Mouse (Mus musculus) liver, embryonic 14.5 days (tissue): Measurements from ENCODE around the gene Ebna1bp2. TPM values are rescaled to one million over a fixed set of nuclear protein-coding genes. Genes with fewer than 3 reads are reported as not detected.

Experiments
- ATAC-seq: fragments of 200-750 bp; cut with Nextera tagmentation; 2 replicates; pipeline ENCODE4 v1.8.0; 2017; ENCODE audit warnings: moderate number of reproducible peaks, mild to moderate bottlenecking, moderate library complexity; ENCODE audit not compliant: insufficient read depth
- DNase-seq, 3 experiments: peaks; one replicate each; pipeline ENCODE4 v3.0.0-alpha.2; 2012 to 2013; ENCODE audit warnings: low read depth in 3 of 3, low spot score in 3 of 3
- H3K27ac ChIP-seq: fragments of 300-500 bp; sonication (generic); 2 replicates; pipeline ENCODE4 v1.5.1; 2014; ENCODE audit warnings: moderate library complexity, mild to moderate bottlenecking, control low read depth, inconsistent platforms
- H3K27me3 ChIP-seq: fragments of 300-500 bp; sonication (generic); 2 replicates; pipeline ENCODE4 v1.6.1; 2014; ENCODE audit warnings: mild to moderate bottlenecking, low read length, moderate library complexity; ENCODE audit not compliant: control insufficient read depth, insufficient read depth
- H3K36me3 ChIP-seq: fragments of 300-500 bp; sonication (generic); replicated peaks from 2 replicates; pipeline ENCODE4 v1.6.1; 2014; ENCODE audit warnings: low read depth; ENCODE audit not compliant: control insufficient read depth, insufficient read depth
- H3K4me1 ChIP-seq, 2 experiments: fragments of 200-500 bp in 1 of 2; fragments of 300-500 bp in 1 of 2; sonication (generic) in 1 of 2; replicated peaks; 2 replicates each; pipeline ENCODE4 v1.6.1; 2012 to 2014; ENCODE audit warnings: antibody characterized with exemption in 1 of 2, inconsistent platforms in 1 of 2, low read length in 1 of 2; ENCODE audit not compliant: control insufficient read depth in 2 of 2, insufficient read depth in 2 of 2
- H3K4me2 ChIP-seq: fragments of 300-500 bp; sonication (generic); 2 replicates; pipeline ENCODE4 v1.6.1; 2014; ENCODE audit warnings: low read depth, mild to moderate bottlenecking, control low read depth, moderate library complexity
- H3K4me3 ChIP-seq, 2 experiments: fragments of 200-500 bp in 1 of 2; fragments of 300-500 bp in 1 of 2; sonication (generic) in 1 of 2; 2 replicates each; pipeline ENCODE4 v1.5.1; 2012 to 2014; ENCODE audit warnings: low read depth in 2 of 2, low read length in 2 of 2, mild to moderate bottlenecking in 2 of 2, control low read depth in 1 of 2, inconsistent platforms in 1 of 2, moderate library complexity in 1 of 2; ENCODE audit not compliant: insufficient read depth in 1 of 2
- H3K9ac ChIP-seq: fragments of 300-500 bp; sonication (generic); replicated peaks from 2 replicates; pipeline ENCODE4 v1.6.1; 2014; ENCODE audit warnings: mild to moderate bottlenecking, control low read depth, moderate library complexity
- H3K9me3 ChIP-seq: fragments of 300-500 bp; sonication (generic); 2 replicates; pipeline ENCODE4 v1.6.1; 2016; ENCODE audit warnings: low read length, mixed read lengths; ENCODE audit not compliant: control insufficient read depth
- CTCF ChIP-seq: IDR thresholded peaks from 2 replicates; pipeline ENCODE4 v1.5.1; 2016; ENCODE audit warnings: antibody characterized with exemption, low read depth, control low read depth
- EP300 ChIP-seq: IDR thresholded peaks from 2 replicates; pipeline ENCODE4 v1.6.1; 2016; ENCODE audit warnings: antibody characterized with exemption, low read depth
- WGBS: fragments of 180-500 bp; shearing (Covaris S2); extraction: QIAGEN DNeasy Blood & Tissue Kit; methylation state at CpG from one replicate; pipeline ENCODE4 v1.1.7; 2014; ENCODE audit not compliant: insufficient replicate concordance; 5-methylcytosine and 5-hydroxymethylcytosine counted together
- polyA plus RNA-seq, 2 experiments: library from polyadenylated mRNA; depleted of rRNA in 1 of 2; stranded (reverse) in 1 of 2; unstranded in 1 of 2; fragments of >200 nt; fragmentation: Nextera tagmentation in 1 of 2; extraction: Ambion mirVana in 1 of 2; gene quantifications; 2 replicates each; pipeline versions ENCODE4 v1.2.1 to v1.2.3; 2012 to 2014

Ebna1bp2 gene
- polyA plus RNA-seq, 2 experiments: 60.2 to 92.2 TPM

DNA sequence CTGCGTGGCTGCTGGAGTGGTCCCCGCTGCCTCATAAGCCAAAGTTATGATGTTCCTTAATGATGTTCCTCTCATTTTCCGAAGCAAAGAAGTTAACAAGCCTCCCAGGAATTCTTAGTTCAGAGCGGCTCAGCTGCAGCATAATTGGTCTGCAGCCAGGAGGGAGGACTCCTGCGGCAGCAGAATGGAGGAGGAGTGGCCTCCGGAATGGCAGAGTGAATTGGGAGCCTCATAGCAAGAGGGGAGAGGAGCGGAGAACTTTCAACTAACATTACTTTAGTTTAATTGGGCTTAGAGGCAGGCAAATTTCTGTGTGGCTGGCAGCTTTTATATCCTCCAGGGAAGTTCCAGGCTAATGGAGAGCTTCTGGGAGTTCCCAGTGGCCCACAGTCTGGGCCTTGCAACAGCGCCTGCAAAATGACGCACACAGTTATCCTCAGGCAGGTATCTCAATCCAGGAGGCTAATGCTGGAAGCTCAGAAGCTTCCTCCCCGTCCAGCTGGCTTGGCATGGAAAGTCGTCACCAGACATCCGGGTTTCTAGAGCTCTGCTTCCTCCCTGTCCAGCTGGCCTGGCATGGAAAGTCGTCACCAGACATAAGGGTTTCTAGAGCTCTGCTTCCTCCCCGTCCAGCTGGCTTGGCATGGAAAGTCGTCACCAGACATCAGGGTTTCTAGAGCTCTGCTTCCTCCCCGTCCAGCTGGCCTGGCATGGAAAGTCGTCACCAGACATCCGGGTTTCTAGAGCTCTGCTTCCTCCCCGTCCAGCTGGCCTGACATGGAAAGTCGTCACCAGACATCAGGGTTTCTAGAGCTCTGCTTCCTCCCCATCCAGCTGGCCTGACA is 22.0 kb downstream of the Ebna1bp2 start:
- no peak overlapping the region for H3K4me2 ChIP-seq
- 35% methylated on average over 20 of the region's 20 CpGs for WGBS

DNA sequence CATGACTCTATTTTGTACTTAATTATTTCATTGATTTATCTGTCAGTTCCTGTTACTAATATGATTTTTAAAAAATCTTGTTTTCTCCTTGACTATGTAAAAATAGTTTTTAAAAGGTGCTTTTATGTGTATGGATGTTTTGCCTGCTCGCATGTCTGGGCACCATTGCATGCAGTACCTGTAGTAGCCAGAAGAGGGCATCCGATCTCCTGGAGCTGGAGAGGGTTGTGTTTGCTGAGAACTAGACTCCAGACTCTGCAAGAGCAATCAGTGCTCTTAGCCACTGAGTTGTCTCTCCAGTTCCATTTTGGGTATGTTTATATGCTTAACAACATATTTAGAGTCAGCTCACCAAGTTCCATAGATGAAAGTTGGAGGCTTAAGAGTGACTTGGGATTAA is 24.6 kb downstream of the Ebna1bp2 start:
- 6% methylated on average over 2 of the region's 2 CpGs for WGBS
- no peaks in the 10 kb centered on the region for H3K27me3 ChIP-seq
- no peak overlapping the region for H3K27ac ChIP-seq
- no peak overlapping the region for H3K4me2 ChIP-seq
- no peaks in the 10 kb centered on the region for H3K4me1 ChIP-seq
- no peak overlapping the region for H3K4me3 ChIP-seq
- no peaks in the 10 kb centered on the region for H3K9me3 ChIP-seq
- DNase-seq: peak in 2 of 3 experiments; percentile 23 to 26
- no peak overlapping the region for H3K9ac ChIP-seq
- ATAC-seq: no peak
- no peaks in the 10 kb centered on the region for H3K36me3 ChIP-seq
- TF ChIP-seq CTCF (peak; percentile 88), EP300 (no peak)

More for the DNA sequence above, 22.0 kb downstream of the Ebna1bp2 start:
- H3K27me3 ChIP-seq: no peaks in the 10 kb centered on the region
- no peak overlapping the region for H3K4me3 ChIP-seq
- H3K9me3 ChIP-seq: no peaks in the 10 kb centered on the region
- DNase-seq: no peak
- no peak for ATAC-seq
- no peak overlapping the region for H3K9ac ChIP-seq
- H3K27ac ChIP-seq: no peak overlapping the region
- H3K4me1 ChIP-seq: no peaks in the 10 kb centered on the region
- no peaks in the 10 kb centered on the region for H3K36me3 ChIP-seq
- TF ChIP-seq EP300 (no peak), CTCF (no peak)

DNA sequence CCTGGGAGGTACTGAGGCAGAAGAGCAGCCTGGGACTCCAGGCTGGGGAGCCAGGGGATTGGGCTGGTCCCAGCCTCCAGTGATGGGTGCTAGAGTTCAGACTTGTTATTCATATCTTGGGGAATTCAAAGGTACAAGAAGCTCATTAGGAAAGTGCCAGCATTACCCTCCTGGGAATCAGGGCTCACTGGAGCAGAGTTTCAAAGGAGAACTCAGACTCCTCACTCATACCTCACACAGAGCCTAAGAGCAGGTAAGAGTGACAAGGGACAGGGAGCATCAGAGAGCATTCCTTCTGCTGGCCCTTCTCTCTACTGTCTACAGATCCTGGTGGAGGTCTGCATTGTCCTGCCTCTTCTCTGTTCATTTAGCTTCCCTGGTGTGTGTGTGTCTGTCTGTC is 38.1 kb downstream of the Ebna1bp2 start, which contains the start of gene Olfr62:
Gene Olfr62 (plus strand): TSS at position 301 of the 400 bp plus-strand sequence.
- Histone ChIP-seq H3K27me3 (no peaks in the 10 kb centered on the region), H3K4me2 (no peak within 1 kb of the TSS), H3K4me1 (no peaks in the 10 kb centered on the region), H3K36me3 (no peaks in the 10 kb centered on the region), H3K9ac (no peak within 1 kb of the TSS), H3K4me3 (no peak within 1 kb of the TSS), H3K27ac (no peak within 1 kb of the TSS), H3K9me3 (no peaks in the 10 kb centered on the region)
- TF ChIP-seq CTCF: no peak
- no peak for TF ChIP-seq EP300
- ATAC-seq (no peak), DNase-seq (no peak)

Other genes with a start within 250 kb of the Ebna1bp2 start
- gene Szt2, start 211.5 kb upstream of the Ebna1bp2 start, polyA plus RNA-seq (2012; rRNA removed): 5.8 and 5.9 TPM in 2 replicates
- gene Szt2, start 211.5 kb upstream of the Ebna1bp2 start, polyA plus RNA-seq (2014; fragmentation: Nextera tagmentation; extraction: Ambion mirVana): 2.2 and 2.6 TPM in 2 replicates
- 33.5 and 50.2 TPM in 2 replicates for gene Med8, start 211.5 kb upstream of the Ebna1bp2 start, polyA plus RNA-seq (2012; rRNA removed)
- 69.1 and 73.8 TPM in 2 replicates for gene Med8, start 211.5 kb upstream of the Ebna1bp2 start, polyA plus RNA-seq (2014; fragmentation: Nextera tagmentation; extraction: Ambion mirVana)
- gene Elovl1, start 192.7 kb upstream of the Ebna1bp2 start, polyA plus RNA-seq (2012; rRNA removed): 88.1 and 113 TPM in 2 replicates
- 87.1 and 88.0 TPM in 2 replicates for gene Elovl1, start 192.7 kb upstream of the Ebna1bp2 start, polyA plus RNA-seq (2014; fragmentation: Nextera tagmentation; extraction: Ambion mirVana)
- gene Cdc20, start 183.4 kb upstream of the Ebna1bp2 start, polyA plus RNA-seq (2012; rRNA removed): 99.0 and 109 TPM in 2 replicates
- 147 and 167 TPM in 2 replicates for gene Cdc20, start 183.4 kb upstream of the Ebna1bp2 start, polyA plus RNA-seq (2014; fragmentation: Nextera tagmentation; extraction: Ambion mirVana)
- 5.6 and 5.7 TPM in 2 replicates for gene Mpl, start 163.3 kb upstream of the Ebna1bp2 start, polyA plus RNA-seq (2012; rRNA removed)
- gene Mpl, start 163.3 kb upstream of the Ebna1bp2 start, polyA plus RNA-seq (2014; fragmentation: Nextera tagmentation; extraction: Ambion mirVana): 6.3 and 9.0 TPM in 2 replicates
- 5.0 and 5.3 TPM in 2 replicates for gene Tie1, start 130.7 kb upstream of the Ebna1bp2 start, polyA plus RNA-seq (2012; rRNA removed)
- 3.5 and 3.9 TPM in 2 replicates for gene Tie1, start 130.7 kb upstream of the Ebna1bp2 start, polyA plus RNA-seq (2014; fragmentation: Nextera tagmentation; extraction: Ambion mirVana)
- gene 2610528J11Rik, start 93.8 kb upstream of the Ebna1bp2 start, polyA plus RNA-seq (2012; rRNA removed): 4.8 and 6.3 TPM in 2 replicates
- gene 2610528J11Rik, start 93.8 kb upstream of the Ebna1bp2 start, polyA plus RNA-seq (2014; fragmentation: Nextera tagmentation; extraction: Ambion mirVana): 6.4 and 6.9 TPM in 2 replicates
- 1.2 and 1.3 TPM in 2 replicates for gene Tmem125, start 76.8 kb upstream of the Ebna1bp2 start, polyA plus RNA-seq (2012; rRNA removed)
- 1.0 and 1.5 TPM in 2 replicates for gene Tmem125, start 76.8 kb upstream of the Ebna1bp2 start, polyA plus RNA-seq (2014; fragmentation: Nextera tagmentation; extraction: Ambion mirVana)
- 0.12 and 0.54 TPM in 2 replicates for gene Cfap57, start within 50 bp of the Ebna1bp2 start, polyA plus RNA-seq (2012; rRNA removed)
- 0.94 and 1.3 TPM in 2 replicates for gene Cfap57, start within 50 bp of the Ebna1bp2 start, polyA plus RNA-seq (2014; fragmentation: Nextera tagmentation; extraction: Ambion mirVana)
- gene Olfr62, start 38.2 kb downstream of the Ebna1bp2 start, polyA plus RNA-seq (2012; rRNA removed): not detected in 2 replicates
- not detected in 2 replicates for gene Olfr62, start 38.2 kb downstream of the Ebna1bp2 start, polyA plus RNA-seq (2014; fragmentation: Nextera tagmentation; extraction: Ambion mirVana)
- not detected in 2 replicates for gene Olfr1342, start 72.0 kb downstream of the Ebna1bp2 start, polyA plus RNA-seq (2012; rRNA removed)
- not detected in 2 replicates for gene Olfr1342, start 72.0 kb downstream of the Ebna1bp2 start, polyA plus RNA-seq (2014; fragmentation: Nextera tagmentation; extraction: Ambion mirVana)
- not detected in 2 replicates for gene Olfr1341, start 82.7 kb downstream of the Ebna1bp2 start, polyA plus RNA-seq (2012; rRNA removed)
- gene Olfr1341, start 82.7 kb downstream of the Ebna1bp2 start, polyA plus RNA-seq (2014; fragmentation: Nextera tagmentation; extraction: Ambion mirVana): not detected in 2 replicates
- gene Olfr1340, start 99.3 kb downstream of the Ebna1bp2 start, polyA plus RNA-seq (2012; rRNA removed): not detected in 2 replicates
- not detected in 2 replicates for gene Olfr1340, start 99.3 kb downstream of the Ebna1bp2 start, polyA plus RNA-seq (2014; fragmentation: Nextera tagmentation; extraction: Ambion mirVana)
- gene Olfr1339, start 111.4 kb downstream of the Ebna1bp2 start, polyA plus RNA-seq (2012; rRNA removed): not detected in 2 replicates
- not detected in 2 replicates for gene Olfr1339, start 111.4 kb downstream of the Ebna1bp2 start, polyA plus RNA-seq (2014; fragmentation: Nextera tagmentation; extraction: Ambion mirVana)
- not detected in 2 replicates for gene Olfr1338, start 137.9 kb downstream of the Ebna1bp2 start, polyA plus RNA-seq (2012; rRNA removed)
- gene Olfr1338, start 137.9 kb downstream of the Ebna1bp2 start, polyA plus RNA-seq (2014; fragmentation: Nextera tagmentation; extraction: Ambion mirVana): not detected in 2 replicates
- gene Olfr1337, start 161.8 kb downstream of the Ebna1bp2 start, polyA plus RNA-seq (2012; rRNA removed): not detected in 2 replicates
- gene Olfr1337, start 161.8 kb downstream of the Ebna1bp2 start, polyA plus RNA-seq (2014; fragmentation: Nextera tagmentation; extraction: Ambion mirVana): not detected in 2 replicates
- gene Olfr1335, start 189.1 kb downstream of the Ebna1bp2 start, polyA plus RNA-seq (2012; rRNA removed): not detected in 2 replicates
- not detected in 2 replicates for gene Olfr1335, start 189.1 kb downstream of the Ebna1bp2 start, polyA plus RNA-seq (2014; fragmentation: Nextera tagmentation; extraction: Ambion mirVana)
- gene Olfr1333, start 215.5 kb downstream of the Ebna1bp2 start, polyA plus RNA-seq (2012; rRNA removed): not detected in 2 replicates
- not detected in 2 replicates for gene Olfr1333, start 215.5 kb downstream of the Ebna1bp2 start, polyA plus RNA-seq (2014; fragmentation: Nextera tagmentation; extraction: Ambion mirVana)
- gene Olfr1331, start 243.8 kb downstream of the Ebna1bp2 start, polyA plus RNA-seq (2012; rRNA removed): not detected in 2 replicates
- not detected in 2 replicates for gene Olfr1331, start 243.8 kb downstream of the Ebna1bp2 start, polyA plus RNA-seq (2014; fragmentation: Nextera tagmentation; extraction: Ambion mirVana)